Mouse (Mus musculus): ENCODE results near the gene Kcnk4. TPM values are rescaled to one million over a fixed set of nuclear protein-coding genes. Genes with fewer than 3 reads are reported as not detected.

The Kcnk4 gene
- total RNA-seq, 2 experiments from 2014 or later, result 39.1 to 39.2 TPM

DNA sequence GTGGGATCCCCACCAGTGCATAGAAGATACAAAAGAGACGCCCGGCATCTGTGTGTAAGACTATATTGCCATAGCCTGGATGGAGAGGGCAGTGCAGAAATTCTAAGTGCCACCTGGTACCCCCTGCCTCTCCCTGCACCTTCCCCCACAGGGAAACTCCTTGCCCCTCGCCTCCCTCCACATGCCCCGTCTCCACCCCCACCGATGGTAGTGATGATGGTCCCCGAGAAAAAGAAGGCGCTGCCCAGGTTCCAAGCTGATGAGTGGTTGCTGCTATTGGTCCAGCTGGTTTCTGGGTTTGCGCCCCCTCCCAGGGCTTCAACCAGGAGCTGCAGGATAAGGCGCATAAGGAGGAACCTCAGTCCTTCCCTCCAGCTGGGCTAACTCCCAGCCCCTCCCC is 6.2 kb downstream of the Kcnk4 start:
- intact Hi-C loops (cut with DNase I), result no loop called here
- DNase-seq (ENCODE audit: extremely low spot score in 1 of 2, low spot score in 2 of 2), result no peak
- H3K27ac ChIP-seq, result no peak overlapping the region
- no peak overlapping the region for H3K4me3 ChIP-seq
- no peak for TF ChIP-seq CTCF (IDR thresholded peaks at IDR 0.05)

- TF ChIP-seq CTCF (IDR thresholded peaks at IDR 0.05), result no peak
- no peak overlapping the region for H3K4me3 ChIP-seq
- no peak for DNase-seq (ENCODE audit: extremely low spot score in 1 of 2, low spot score in 2 of 2)
- H3K27ac ChIP-seq, result no peak overlapping the region
- intact Hi-C loops (cut with DNase I), result no loop called here
These were observed 7.6 kb downstream of the Kcnk4 start for GRCm38 (mm10) chr19:6926559-6927255.

- intact Hi-C loops (cut with DNase I), result no loop called here
- no peak for DNase-seq (ENCODE audit: extremely low spot score in 1 of 2, low spot score in 2 of 2)
- TF ChIP-seq CTCF (IDR thresholded peaks at IDR 0.05), result no peak
- no peak overlapping the region for H3K4me3 ChIP-seq
- no peak overlapping the region for H3K27ac ChIP-seq
These were observed 8.5 kb downstream of the Kcnk4 start for GRCm38 (mm10) chr19:6925611-6926329.

- intact Hi-C loops (cut with DNase I), result no loop called here
- no peak within 1 kb of the TSS for H3K4me3 ChIP-seq
- no peak for DNase-seq (ENCODE audit: extremely low spot score in 1 of 2, low spot score in 2 of 2)
These were observed 9.1 kb downstream of the Kcnk4 start, which contains the start of gene Catsperz for GRCm38 (mm10) chr19:6925307-6925573. Gene Catsperz, minus strand, starts transcription at chr19:6925380.

DNA sequence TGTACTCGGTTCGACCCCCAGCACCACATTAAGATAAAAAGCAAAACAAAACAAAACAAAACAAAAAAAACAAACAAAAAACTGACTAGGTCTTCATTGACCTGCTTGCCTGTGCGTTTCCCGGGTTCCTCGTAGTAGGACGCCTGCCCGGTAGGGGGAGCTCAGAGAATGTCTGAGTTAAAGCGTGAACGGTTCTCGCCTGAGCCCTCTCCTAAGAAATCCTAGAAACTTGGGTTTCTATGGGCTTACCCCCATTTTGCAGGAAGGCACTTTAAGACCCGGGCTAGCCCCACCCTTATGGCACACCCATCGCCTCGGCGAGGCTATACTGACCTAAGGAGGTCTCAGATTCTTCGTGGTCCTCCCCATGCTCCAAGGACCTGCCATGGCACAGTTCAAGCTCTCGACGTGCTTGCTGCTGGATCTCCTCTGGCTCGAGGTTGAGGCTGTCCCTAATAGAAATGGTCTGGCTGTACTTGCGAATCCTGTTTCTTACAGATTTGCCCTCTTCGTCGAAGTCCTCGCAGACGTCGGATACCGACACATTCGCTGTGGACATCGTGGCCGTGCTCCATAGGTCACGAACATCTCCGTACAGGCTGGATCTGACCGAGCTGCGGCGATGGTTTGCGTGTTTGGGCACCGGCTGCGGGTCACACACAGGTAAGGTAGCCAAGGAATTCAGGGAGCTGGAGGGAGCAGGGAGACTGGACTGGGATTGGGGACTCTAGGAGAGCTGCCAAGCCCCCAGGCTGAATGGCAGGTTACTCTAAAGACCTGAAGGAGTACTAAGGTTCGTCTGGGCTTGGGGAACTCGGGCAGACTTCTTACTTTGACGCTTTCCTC is 9.6 kb downstream of the Kcnk4 start:
- H3K27ac ChIP-seq, result no peak overlapping the region
- intact Hi-C loops (cut with DNase I), result loop anchor here (1.0 to 5.0 kb wide), 2 partner anchors 96 to 113 kb away; partner anchors contain the start of gene Stip1
- H3K4me3 ChIP-seq, result no peak overlapping the region
- peak; percentile 84 to 88 for DNase-seq (ENCODE audit: extremely low spot score in 1 of 2, low spot score in 2 of 2)
- peak; percentile 93 for TF ChIP-seq CTCF (IDR thresholded peaks at IDR 0.05)

More at GRCm38 (mm10) chr19:6925307-6925573, 9.1 kb downstream of the Kcnk4 start, which contains the start of gene Catsperz:
- no peak for TF ChIP-seq CTCF (IDR thresholded peaks at IDR 0.05)
- H3K27ac ChIP-seq, result no peak within 1 kb of the TSS

DNA sequence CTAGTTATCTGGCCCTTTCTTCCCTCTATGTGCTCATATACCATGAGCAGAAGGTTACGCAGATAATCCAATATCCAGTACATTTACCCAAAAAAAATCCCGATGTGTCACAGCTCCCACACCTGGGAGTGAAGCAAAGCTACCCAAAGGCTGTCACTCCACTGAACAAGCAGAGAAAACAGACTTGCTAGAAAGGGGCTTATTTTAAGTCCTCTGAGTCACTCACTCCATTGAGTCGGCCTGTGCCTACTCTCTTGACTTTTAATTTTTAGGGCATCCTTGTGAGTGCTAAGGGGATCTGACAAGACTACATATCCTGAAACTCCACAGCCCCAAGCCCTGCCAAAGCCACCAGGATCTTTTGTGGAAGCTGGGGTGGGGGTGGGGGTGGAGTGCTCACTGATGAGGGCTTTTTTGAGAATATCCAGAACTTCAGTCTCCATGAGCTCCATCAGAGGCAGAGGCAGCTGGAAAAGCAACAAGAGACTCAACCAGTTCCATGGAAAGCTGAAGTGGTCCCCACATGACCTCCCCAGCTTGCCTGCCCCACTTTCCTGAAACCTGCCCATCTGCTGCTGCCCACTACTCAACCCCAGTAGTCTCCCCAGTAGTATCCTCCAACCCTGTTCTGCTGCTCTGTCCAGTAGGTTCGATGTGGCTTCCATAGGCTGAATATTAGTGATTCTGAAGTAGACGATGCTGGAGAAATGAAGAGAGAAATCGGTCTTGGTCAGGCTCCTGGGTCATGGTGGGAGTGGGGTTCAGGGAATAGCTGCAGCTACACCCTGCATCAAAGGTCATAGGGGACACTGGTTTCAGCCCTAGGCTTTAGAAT is 11.2 kb downstream of the Kcnk4 start:
- peak overlapping the region; percentile 98 for H3K27ac ChIP-seq
- peak overlapping the region; percentile 82; the same call in 1 of the 2 replicates for H3K4me3 ChIP-seq
- DNase-seq (ENCODE audit: extremely low spot score in 1 of 2, low spot score in 2 of 2), result no peak
- no peak for TF ChIP-seq CTCF (IDR thresholded peaks at IDR 0.05)
- intact Hi-C loops (cut with DNase I), result loop anchor here (2.0 to 5.0 kb wide), 2 partner anchors 56 to 114 kb away; partner anchors contain the start of gene Stip1

GRCm38 (mm10) chr19:6921647-6922567 is 12.4 kb downstream of the Kcnk4 start, which contains the start of gene Esrra:
Gene Esrra, minus strand, starts transcription at chr19:6921813.
- Histone ChIP-seq H3K4me3 (peak within 1 kb of the TSS; percentile 82), H3K27ac (peak within 1 kb of the TSS; percentile 98)
- intact Hi-C loops (cut with DNase I), result loop anchor here (2.0 to 5.0 kb wide), 2 partner anchors 57 to 115 kb away; partner anchors contain the start of gene Stip1
- DNase-seq (ENCODE audit: extremely low spot score in 1 of 2, low spot score in 2 of 2), result peak; percentile 99 to 100
- TF ChIP-seq CTCF (IDR thresholded peaks at IDR 0.05), result no peak

DNA sequence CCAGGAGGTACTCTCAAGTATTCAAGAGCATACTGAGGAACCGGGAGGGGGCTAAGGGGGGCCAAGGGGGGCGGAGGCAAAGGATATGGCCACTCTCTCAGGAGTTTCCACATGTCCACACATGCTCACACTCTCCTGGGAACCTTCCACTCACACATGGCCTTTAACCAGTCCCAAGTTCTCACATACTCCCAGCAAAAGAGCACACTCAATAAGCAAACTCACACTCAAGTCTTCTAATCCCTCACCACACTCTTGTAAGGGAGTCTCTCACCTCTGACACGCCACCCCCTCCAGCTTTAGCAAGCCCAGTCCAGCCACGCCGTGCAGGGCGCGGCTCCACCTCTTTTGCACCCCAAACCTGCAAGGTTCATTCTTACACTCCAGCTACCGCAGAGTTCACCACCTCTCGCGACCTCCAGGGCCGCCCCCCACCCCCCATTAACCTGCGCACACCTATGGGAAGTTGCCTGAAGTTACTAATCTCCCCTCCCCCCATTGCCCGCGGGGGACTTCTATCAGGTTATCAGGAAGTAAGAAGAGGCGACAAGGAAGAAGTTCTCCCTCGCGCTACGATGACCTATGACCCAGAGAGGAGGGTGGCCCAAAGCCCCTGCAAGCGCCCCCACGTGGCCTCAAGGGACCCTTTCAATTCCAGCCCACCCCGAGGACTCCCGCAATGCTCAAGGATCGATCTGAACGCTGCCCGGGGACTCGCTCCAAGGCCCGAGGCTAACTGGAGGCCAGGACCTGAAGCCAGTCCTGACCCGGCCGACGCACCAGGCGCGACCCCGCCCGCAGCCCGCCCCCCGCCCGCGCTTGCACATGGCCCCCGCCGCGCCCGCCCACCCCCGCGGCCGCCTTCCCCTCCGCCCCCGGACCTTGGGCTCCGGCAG is 13.3 kb downstream of the Kcnk4 start:
- TF ChIP-seq CTCF (IDR thresholded peaks at IDR 0.05), result no peak
- peak overlapping the region; percentile 89 for H3K27ac ChIP-seq
- intact Hi-C loops (cut with DNase I), result loop anchor here (1.0 to 5.0 kb wide), 2 partner anchors 9 to 116 kb away; partner anchors contain the start of gene Stip1
- peak overlapping the region; percentile 82 for H3K4me3 ChIP-seq
- DNase-seq (ENCODE audit: extremely low spot score in 1 of 2, low spot score in 2 of 2), result peak in 1 of 2 experiments; percentile 50

All from left cerebral cortex, adult 2 months (tissue).